Mouse (Mus musculus) c-Kit-positive CD71-positive TER-119-negative erythroid progenitor cells, embryonic 14.5 days (primary cell): Measurements from ENCODE around the gene Akain1.

Experiments
- DNase-seq: peaks from one replicate; pipeline ENCODE4 v3.0.0-alpha.2; 2013; ENCODE audit warnings: low read depth

Akain1 gene

GRCm38 (mm10) chr17:69479261-69479660 lies 40.1 kb downstream of the Akain1 start:
- DNase-seq = no peak

- DNase-seq = no peak
Observed at GRCm38 (mm10) chr17:69487116-69487515, 48.0 kb downstream of the Akain1 start.

- DNase-seq = no peak
Observed at GRCm38 (mm10) chr17:69487884-69488283, 48.8 kb downstream of the Akain1 start.

GRCm38 (mm10) chr17:69488826-69489225 lies 49.7 kb downstream of the Akain1 start:
- DNase-seq = no peak

GRCm38 (mm10) chr17:69492368-69492767 lies 53.2 kb downstream of the Akain1 start:
- no peak for DNase-seq

- no peak for DNase-seq
Observed at GRCm38 (mm10) chr17:69495531-69495930, 56.4 kb downstream of the Akain1 start.

- DNase-seq = no peak
Observed at GRCm38 (mm10) chr17:69496125-69496524, 57.0 kb downstream of the Akain1 start.

- no peak for DNase-seq
Observed at GRCm38 (mm10) chr17:69497315-69497714, 58.2 kb downstream of the Akain1 start.

GRCm38 (mm10) chr17:69498913-69499312 lies 59.8 kb downstream of the Akain1 start:
- DNase-seq = no peak

GRCm38 (mm10) chr17:69499441-69499840 lies 60.3 kb downstream of the Akain1 start:
- no peak for DNase-seq

- no peak for DNase-seq
Observed at GRCm38 (mm10) chr17:69506070-69506469, 66.9 kb downstream of the Akain1 start.

GRCm38 (mm10) chr17:69516344-69516907 lies 77.3 kb downstream of the Akain1 start:
- DNase-seq = no peak

- no peak for DNase-seq
Observed at GRCm38 (mm10) chr17:69531472-69531871, 92.3 kb downstream of the Akain1 start.
